Mouse (Mus musculus): ENCODE data around the gene Stag3. TPM values are rescaled to one million over a fixed set of nuclear protein-coding genes. Genes with fewer than 3 reads are reported as not detected.

Stag3 gene
- under 1 TPM in 1 of 2 experiments, not detected in 1; 0.13 TPM for total RNA-seq (2021)
- long read RNA-seq, experiment 1, result 0 reads
- long read RNA-seq, experiment 2, result 0 reads

DNA sequence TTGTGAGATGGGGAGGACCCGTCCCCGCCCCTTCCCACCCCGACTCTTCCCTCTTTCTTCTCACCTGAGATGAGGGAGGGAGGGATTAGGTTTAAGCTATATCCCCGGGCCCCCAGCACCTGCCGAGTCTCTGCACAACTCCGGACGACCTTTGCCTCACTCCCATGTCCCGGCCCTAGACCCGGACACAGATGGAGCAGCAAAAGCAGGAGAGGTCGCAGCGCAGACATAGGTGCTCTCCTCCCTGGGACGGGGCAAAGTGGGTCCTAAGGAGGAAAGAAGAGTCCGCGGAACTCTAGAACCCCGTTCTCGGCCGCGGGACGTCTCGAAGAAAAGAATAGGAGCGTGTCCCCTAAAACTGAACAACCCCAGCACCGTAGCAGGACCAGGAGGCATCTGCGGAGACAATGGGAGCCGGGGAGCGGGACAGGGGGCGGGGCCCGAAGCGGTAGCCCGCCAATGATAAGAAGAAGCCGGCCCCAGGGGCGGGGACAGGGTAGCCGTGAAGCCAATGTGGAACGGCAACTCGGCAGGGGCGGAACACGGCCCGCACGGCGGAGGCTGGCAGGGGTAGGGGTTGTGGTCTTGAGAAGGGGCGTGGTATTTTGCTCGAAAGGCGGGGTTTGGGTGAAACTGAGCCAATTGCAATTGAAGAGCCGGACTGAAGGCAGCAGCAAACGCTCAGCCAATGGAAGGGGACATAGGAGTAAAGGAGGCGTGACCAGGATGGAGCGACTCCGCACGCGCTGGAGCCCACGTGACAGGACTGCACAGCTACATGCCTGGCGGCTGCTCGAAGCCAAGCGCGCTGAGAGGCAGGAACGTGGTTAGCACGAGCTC is at the start of gene Stag3, which contains the start of the genes Gm43720 and Gpc2:
Gene Stag3, plus strand, starts transcription at position 656 of the 840 bp plus-strand sequence.
Gene Gm43720, minus strand, starts transcription at position 374 of the 840 bp plus-strand sequence.
Gene Gpc2, minus strand, starts transcription at position 421 of the 840 bp plus-strand sequence.
- DNase-seq (ENCODE audit: low spot score in 2 of 2), result peak; percentile 67 to 74

- DNase-seq (ENCODE audit: low spot score in 2 of 2), result no peak
Observed at GRCm38 (mm10) chr5:138233778-138234177, 46.3 kb upstream of the Stag3 start.

- DNase-seq (ENCODE audit: low spot score in 2 of 2), result no peak
Observed at GRCm38 (mm10) chr5:138234224-138234623, 45.8 kb upstream of the Stag3 start.

DNA sequence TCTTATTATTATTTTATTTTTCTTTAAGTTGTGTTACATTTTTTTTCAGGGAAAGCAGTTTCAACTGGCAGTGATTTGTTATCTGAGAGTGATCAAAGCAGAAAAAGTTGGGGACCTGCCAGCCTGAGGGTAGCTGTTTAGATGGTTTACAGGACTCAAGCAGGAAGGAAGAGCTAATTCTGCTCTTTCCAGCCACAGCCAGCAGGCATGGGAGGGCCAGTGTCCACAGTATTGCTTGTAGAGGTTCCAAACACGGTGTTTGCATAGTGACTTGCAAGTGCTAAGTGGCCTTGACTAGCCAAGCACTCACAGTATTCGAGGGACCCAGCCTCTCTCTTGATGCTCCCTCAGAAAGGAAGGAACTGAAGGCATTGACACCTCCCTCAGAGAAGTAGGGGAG is 38.5 kb upstream of the Stag3 start:
- DNase-seq (ENCODE audit: low spot score in 2 of 2), result no peak

GRCm38 (mm10) chr5:138251144-138251543 is 28.9 kb upstream of the Stag3 start:
- no peak for DNase-seq (ENCODE audit: low spot score in 2 of 2)

DNA sequence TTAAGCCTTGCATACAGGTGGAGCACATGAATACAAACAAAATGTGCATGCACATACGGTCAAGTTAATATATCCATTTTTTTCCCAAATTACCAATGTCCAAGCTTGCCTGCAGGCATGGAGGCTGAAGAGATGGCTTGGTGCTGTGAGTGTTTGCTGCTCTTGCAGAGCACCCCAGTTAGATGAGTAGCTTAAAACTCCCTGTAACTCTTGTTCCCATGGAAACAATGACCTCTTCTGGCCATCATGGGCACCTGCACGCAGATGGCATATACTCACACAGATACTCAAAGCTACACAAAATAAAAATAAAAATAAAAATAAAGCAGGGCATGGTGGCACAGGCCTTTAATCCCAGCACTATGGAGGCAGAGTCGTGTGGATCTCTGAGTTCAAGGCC is 27.0 kb upstream of the Stag3 start:
- DNase-seq (ENCODE audit: low spot score in 2 of 2), result no peak

DNA sequence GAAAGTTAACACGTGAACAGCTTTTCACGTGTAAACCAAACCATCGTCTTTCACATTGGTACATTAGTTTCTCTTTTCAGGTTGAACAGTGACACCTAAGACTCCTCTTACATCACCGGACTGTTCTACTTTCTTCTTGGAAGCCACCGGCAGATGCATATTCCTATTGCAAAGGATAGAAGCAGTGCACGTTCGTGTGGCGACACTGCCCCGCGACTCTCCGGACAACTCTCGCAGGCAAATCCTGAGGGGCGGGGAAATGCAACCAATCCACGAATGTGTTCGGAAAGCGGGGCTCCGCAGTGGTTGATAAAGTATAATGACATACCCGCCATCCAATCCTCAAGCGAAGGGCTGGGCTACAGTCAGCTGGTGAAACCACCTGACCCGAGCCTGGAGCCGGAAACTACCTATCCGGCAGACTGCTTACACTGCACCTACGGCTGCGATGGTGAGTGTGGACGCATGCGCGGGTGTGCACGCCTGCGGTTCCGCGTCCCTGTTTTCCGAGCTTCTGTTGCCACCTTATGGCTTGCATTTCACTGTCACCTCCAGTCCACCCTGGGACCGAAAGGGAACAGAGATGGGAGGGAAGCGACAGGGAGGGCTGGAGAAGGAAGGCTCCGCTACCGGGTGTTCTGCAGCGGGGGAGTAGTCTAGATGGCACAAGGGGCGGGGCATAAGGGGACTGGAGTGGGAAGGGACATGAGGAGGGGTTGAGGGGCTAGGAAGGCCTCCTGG is 24.5 kb upstream of the Stag3 start, which contains the start of gene Lamtor4:
Gene Lamtor4, plus strand, starts transcription at position 130 of the 741 bp plus-strand sequence.
- peak; percentile 81 to 83 for DNase-seq (ENCODE audit: low spot score in 2 of 2)

GRCm38 (mm10) chr5:138256094-138256467 is 24.0 kb upstream of the Stag3 start:
- DNase-seq (ENCODE audit: low spot score in 2 of 2), result no peak

GRCm38 (mm10) chr5:138256966-138257584 is 23.0 kb upstream of the Stag3 start:
- no peak for DNase-seq (ENCODE audit: low spot score in 2 of 2)

DNA sequence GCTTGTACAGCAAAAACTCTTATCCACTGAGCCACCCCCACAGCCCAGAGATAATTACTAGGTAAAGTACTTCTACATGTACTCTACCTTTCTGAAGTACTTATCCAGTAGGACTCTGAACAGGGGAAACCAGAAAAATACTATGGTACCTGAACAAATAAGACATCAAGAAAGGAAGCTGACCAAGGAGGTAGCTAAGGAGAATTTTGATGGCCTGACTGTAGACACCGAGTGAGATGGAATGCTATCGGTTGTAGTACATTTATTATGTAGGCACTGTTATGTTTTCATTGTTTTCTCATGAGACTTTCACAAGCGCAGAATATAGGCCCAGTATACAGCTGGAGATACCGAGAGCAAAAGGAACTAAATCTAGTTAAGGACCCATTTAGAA is 22.5 kb upstream of the Stag3 start:
- DNase-seq (ENCODE audit: low spot score in 2 of 2), result no peak

- DNase-seq (ENCODE audit: low spot score in 2 of 2), result no peak
Observed at GRCm38 (mm10) chr5:138258078-138258477, 22.0 kb upstream of the Stag3 start.

DNA sequence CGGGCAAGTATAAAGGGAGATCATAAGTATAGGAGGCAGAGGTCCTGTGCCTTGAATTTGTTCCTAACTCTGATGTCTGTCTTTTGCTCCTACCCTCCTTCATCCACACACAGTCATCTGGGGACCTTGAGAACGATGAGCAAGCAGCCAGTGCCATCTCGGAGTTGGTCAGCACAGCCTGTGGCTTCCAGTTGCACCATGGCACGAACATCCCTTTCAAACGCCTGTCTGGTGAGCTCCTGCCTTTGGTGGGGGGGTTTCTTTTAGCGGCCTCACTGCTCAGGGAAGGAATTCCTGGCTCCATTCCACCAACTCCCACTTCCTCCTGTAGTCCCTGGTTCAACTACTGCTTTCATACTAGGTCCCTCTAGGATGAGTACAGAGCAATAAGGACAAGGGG is 21.5 kb upstream of the Stag3 start:
- no peak for DNase-seq (ENCODE audit: low spot score in 2 of 2)

DNA sequence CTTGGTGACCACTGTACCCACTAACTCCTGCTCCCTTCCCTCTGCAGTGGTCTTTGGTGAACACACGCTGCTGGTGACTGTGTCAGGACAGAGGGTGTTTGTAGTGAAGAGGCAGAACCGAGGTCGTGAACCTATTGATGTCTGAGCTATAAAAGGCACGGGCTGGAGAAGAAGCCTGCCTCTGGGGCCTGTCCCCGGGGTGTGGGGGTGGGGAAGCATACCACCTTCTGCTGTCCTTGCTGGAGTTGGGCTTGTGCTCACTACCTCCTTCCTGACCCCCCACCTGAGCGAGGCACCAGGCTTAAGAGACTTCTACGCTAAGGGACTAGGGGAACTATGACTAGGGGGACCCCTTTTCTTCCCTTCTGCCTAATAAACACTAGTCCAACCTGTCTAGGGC is 21.0 kb upstream of the Stag3 start:
- no peak for DNase-seq (ENCODE audit: low spot score in 2 of 2)

DNA sequence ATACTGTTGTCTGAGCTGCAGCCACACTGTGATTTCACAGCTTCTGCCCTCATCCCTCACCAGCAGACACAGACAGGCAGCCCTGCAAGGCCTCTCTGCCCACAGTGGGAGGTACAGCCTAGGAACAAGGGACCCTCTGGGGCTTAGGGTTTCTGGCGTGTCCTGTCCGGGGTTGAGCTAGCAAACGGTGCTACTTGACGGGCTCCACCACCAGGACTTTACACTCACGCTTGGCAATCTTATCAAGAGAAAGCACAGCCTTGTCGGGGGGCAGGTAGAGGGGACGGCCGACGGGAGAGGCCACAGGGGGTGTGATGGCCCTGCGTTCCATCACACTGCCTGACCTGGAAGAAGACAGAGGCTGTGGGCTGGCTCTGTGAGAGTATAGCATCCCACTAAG is 20.0 kb upstream of the Stag3 start:
- no peak for DNase-seq (ENCODE audit: low spot score in 2 of 2)

GRCm38 (mm10) chr5:138260834-138261233 is 19.2 kb upstream of the Stag3 start:
- DNase-seq (ENCODE audit: low spot score in 2 of 2), result no peak

DNA sequence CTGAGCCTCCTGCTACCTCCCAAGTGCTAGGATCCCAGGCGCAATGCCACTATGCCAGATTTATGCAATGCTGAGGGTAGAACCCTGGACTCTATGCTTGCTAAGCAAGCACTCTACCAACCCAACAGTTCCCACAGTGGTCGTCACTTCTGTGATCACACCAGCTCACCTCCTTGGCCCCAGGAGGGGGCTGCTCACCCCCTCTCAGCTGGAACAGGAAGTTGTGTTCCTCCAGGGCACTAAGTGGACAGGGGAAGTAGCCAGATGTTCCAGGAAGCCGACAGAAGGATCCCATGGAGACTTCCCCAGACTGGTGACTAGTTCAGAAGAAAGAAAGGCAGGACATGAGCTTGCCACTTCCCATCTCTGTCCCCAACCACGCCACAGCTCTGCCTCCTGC is 18.0 kb upstream of the Stag3 start:
- DNase-seq (ENCODE audit: low spot score in 2 of 2), result no peak

- no peak for DNase-seq (ENCODE audit: low spot score in 2 of 2)
Observed at GRCm38 (mm10) chr5:138262582-138263240, 17.3 kb upstream of the Stag3 start.

GRCm38 (mm10) chr5:138263260-138264206 is 16.5 kb upstream of the Stag3 start, which contains the start of gene BC037034:
TSS of gene BC037034 (minus strand) at chr5:138264033.
- DNase-seq (ENCODE audit: low spot score in 2 of 2), result peak; percentile 89 to 91

- DNase-seq (ENCODE audit: low spot score in 2 of 2), result no peak
Observed at GRCm38 (mm10) chr5:138264207-138264578, 15.8 kb upstream of the Stag3 start.

- peak in 1 of 2 experiments; percentile 0 for DNase-seq (ENCODE audit: low spot score in 2 of 2)
Observed at GRCm38 (mm10) chr5:138265712-138266111, 14.3 kb upstream of the Stag3 start.

All from adrenal gland, adult 18-20 months (tissue).